Mouse (Mus musculus) retina, embryonic 14.5 days (tissue): ENCODE measurements at regions not wholly inside any gene's neighbourhood (a gene's known extent, or its start where the extent isn't known, plus 50 kb on each side); places are given as distances from the start of the nearest gene placed in this dataset.

Experiments
- DNase-seq: peaks from one replicate; pipeline ENCODE4 v3.0.0-alpha.2; 2015; ENCODE audit warnings: low spot score

DNA sequence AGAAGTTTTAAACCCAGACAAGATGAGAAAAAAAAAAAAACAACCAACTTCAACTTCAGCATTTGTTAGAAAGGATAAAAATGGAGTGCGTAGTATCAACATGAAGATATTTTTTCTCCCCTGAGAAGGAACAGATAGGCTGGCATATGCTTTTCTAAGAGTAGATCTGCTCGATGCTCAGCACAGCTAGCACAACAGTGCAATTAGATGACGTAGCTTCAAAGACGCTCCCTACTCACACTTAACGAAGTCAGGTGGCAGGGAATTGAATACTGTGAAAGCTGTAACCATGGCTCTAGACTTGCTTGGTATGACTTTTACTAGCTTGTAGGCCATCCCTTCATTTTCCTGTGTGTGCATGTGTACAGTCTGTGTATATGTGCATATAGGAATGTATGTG lies 299.5 kb downstream of the Tmem182 start:
- DNase-seq, result no peak

DNA sequence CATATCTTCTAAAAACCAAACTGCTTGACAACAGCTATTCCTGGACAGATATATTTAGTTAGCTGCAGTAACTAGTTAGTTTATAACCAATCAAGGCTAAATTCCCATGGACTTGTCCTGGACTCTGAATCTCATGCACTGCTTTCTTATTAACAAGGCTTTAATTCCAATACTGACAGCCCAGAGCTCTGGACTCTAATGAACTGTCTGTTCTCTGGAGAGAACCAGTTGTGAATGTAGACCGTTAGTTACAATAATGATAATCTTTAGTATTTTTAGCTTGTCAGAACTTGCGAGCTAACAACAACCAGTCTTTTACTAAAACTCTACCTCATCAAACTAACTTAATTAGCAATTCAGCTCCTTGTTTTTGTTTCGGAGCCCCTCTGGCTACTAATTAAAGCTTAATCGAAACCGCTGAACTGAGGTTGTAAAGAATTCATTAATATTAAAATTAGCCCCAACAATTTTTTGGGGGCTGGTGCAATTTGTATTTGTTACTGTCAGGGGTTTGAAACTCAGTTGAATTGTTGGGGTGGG lies 316.3 kb downstream of the Tmem182 start:
- peak; percentile 11 for DNase-seq

DNA sequence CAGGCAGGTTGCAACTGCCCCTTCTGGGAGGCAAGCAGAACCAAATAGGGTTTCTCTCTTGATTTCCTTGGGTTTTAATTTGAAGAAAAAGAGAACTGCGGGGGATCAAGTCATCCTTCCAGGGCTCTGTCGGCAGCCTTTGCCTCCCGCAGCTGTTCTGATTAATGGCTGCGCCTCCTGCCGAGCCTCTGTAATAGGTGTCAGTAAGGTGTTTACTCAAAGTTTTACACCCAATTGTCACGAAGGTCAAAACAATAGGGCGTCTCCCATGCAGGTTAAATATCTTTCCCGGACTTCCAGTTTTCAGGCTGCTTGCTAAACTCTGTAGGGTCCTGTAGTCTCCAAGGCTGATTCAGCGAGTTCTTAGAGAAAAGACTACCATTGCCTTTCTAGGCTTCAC lies 326.0 kb downstream of the Tmem182 start:
- DNase-seq, result peak; percentile 5

DNA sequence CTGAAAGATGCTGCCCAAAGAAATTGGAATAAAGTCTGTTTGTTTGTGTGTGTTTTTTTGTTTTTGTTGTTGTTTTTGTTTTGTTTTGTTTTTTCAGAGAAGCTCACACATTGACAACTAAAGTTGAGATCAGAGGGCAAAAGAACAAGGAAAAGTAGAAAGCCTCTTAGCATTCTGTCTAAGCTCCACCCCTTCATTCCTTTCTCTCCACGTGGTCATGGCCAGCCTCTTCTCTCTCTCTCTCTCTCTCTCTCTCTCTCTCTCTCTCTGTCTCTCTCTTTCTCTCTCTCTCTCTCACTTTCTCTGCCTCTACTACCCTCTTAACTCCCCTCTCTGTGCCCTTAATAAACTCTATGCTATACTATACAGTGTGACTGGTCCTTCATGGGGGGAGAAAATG lies 327.7 kb downstream of the Tmem182 start:
- DNase-seq, result no peak

DNA sequence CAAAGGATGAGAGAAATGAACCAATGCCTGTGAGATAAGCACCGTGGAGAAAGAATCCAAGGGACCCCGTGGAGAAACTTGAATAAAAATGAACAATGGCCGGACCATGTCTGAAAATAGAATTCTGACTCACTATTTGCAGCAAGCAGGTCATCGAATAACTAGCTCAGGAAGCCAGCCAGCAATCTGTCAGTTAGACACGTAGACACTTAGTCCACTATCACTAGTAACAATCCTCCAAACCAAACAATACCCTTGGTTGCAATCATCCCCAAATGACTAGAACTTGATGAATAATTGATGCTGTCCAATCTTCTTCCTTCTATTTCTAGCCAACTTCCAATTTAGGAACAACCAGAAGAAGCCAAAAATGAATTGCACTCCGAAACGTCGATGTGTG lies 328.5 kb downstream of the Tmem182 start:
- DNase-seq, result no peak

DNA sequence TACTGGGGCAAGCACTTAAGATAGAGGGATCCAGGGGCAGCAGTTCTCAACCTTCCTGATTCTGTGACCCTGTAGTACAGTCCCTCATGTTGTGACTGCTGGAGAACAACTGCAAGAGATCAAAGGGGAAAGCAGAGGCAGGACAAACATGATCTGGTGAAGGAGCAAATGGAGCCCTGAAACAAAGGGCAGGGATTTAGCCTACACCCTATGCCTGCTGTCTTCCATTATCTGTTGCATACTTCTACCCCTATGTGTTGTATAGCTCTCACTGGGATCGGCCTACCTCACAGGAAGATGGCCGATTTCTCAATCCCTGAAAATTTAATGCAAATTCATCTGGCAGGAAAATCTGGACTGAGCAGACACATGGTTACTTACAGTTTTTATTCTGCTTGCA lies 334.3 kb downstream of the Tmem182 start:
- DNase-seq, result no peak

DNA sequence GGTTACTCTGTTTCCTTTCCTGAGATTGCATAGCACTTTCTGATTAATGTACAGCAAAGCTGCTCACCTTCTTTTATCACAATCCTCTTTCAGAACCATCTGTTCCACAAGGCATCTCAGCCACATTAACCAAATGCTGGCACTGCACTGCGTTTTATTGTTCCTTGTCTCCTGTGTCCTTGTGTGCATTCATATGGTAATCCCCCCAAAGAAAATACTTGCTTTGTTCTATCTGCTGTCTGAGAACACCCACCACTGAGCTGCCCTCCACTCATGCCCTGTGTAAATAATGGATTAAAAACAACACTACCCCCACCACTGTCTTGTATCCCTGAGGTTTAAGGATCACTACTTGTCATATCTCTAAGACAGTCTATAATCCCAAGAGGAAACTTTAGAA lies 335.1 kb downstream of the Tmem182 start:
- DNase-seq, result no peak

DNA sequence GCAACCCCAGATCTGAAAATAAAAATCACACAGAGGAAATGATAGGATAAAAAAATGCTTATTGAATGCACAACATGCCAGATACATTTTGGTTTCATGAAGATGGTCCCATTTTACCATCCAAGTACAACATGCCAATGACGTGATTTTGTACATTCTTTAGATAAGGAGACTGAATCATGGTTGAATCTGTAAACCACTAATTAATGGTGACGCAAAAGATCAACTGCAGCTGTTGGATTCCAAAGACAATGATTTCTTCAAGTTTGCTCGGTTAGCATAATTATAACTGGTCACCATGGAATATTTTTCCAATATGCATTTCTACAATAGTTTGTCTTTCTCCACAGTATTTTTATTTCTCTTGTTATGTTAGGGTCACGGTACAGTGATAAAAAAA lies 336.6 kb downstream of the Tmem182 start:
- no peak for DNase-seq

DNA sequence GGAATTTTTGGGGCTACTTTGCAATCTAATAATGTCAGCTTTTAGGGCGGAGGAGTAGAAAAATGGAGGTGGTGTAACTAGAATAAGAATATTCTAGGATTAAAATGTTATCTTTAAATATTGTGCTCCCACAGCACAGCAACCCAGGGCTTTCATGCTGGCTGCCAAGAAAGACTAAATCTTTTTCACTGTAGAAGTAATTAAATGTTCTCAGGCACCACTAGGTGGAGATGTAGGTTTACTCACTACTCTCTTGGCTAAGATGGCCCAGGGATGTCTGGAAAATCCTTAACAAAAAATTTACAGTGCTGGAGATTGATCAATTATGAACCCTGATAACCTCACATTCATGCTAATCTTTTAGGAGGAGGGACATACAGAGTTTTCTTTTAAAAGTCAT lies 347.1 kb downstream of the Tmem182 start:
- DNase-seq, result peak; percentile 83

DNA sequence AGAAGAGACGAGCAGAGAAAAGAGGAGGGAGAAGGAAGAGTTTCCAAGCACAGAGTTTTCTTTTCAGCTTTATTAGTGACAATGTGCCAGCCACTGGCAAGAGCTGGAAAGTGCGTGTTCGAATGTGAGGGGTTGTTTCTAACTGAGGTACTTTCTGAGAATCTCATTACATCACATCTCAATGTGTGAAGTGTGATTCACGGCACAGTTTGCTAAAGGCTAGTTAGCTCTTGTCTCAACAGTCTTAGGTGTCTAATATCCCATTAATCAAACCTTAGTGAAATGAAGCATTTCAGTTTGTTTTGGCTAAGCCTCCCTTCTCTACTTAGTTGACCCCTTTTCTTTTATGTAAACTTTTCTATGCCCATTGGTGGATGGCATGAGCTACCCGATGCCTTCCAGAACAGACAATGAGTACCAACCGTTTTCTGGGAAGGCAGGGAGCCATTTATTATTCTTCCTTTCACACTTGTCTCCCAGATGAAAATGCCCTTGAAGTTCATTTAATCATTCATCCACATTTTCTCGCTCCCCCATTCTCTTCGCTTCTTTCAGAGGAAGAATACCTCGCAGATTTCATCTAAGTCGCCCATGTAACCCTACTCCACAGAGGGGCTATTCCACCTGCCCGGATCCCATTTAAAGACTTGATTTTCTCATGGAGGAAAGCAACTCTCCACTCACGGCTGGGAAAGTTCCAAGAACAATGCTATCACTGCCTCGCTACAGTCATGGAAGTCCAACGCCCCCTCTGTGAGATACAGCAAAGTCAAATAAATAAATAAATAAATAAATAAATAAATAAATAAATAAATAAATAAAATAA lies 348.0 kb downstream of the Tmem182 start:
- no peak for DNase-seq

DNA sequence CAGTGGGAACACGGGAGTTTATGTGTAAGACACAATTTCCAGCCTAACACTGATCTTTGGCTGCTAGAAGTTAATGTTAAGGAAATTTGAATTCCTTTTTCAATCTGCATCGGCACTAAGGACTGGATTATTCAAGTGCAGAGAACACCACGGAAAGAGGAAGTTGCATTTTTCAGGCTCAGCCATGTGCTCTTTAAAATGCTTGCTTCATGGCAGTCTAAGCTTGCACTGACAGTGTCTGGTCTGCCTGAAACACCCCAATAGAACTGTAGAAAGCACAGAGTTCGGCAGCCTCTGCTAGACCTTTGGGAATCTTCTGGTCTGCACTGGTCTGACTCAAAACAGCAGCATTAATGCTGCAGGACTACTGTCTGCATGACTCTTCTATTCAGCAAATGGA lies 348.8 kb downstream of the Tmem182 start:
- DNase-seq, result no peak

DNA sequence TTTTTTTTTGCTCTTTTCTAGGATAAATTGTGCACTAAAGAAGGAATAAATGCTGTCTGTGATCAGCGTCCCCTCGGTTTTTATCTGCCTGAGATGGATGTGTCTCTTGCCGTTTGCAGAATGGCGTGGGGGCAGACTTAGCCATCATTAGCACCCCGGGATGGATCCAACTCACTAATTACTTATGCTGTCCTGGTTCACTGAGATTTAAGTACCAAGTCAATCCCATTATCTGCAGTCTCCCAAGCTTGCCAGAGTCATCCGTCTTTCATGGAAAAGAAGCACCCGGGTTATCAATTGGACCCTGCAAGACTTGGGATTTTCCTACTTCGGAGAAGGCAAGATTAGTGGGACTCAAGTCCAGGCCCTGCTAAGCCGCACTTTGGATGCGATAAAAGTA lies 351.5 kb downstream of the Tmem182 start:
- peak; percentile 54 for DNase-seq

DNA sequence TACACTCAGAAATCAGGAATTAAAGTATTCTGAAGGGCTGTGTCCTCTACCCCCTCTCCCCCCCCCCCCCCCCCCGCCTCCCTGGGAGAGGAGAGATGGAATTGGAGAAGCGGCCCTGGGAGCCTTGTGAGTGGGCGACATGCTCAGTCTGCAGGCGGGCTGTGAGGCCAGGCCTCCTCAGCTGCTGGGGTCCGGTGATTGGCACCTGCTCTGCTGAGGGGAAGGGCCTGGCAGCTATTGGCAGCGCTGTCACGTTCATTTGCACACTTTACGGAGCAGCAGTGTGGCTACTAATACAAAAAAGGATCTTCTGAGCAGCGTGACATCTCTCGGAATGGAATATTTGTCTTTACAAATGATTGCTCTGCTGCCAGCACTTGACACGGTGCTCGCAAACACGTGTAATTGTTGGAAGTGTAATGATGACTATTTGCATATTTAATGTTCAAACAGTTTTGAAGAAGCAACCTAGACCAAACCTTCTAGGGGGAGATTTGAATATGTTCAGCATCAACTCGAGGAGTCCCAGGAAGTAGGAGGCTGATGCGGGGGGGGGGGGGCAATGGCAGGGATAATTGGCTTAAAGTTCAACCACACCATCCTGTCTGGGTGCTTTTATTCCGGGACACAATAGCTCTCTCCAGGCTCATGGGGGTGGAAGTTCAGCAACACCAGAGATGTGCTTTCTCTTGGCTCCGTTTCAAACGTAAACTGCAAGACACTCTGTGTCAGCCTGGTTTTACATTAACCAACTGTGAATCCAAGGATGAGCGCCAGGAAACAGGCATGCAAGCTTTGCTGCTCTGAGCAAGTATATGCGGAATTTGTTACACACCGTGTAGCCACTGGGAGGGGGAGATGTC lies 352.5 kb downstream of the Tmem182 start:
- DNase-seq, result peak; percentile 63

DNA sequence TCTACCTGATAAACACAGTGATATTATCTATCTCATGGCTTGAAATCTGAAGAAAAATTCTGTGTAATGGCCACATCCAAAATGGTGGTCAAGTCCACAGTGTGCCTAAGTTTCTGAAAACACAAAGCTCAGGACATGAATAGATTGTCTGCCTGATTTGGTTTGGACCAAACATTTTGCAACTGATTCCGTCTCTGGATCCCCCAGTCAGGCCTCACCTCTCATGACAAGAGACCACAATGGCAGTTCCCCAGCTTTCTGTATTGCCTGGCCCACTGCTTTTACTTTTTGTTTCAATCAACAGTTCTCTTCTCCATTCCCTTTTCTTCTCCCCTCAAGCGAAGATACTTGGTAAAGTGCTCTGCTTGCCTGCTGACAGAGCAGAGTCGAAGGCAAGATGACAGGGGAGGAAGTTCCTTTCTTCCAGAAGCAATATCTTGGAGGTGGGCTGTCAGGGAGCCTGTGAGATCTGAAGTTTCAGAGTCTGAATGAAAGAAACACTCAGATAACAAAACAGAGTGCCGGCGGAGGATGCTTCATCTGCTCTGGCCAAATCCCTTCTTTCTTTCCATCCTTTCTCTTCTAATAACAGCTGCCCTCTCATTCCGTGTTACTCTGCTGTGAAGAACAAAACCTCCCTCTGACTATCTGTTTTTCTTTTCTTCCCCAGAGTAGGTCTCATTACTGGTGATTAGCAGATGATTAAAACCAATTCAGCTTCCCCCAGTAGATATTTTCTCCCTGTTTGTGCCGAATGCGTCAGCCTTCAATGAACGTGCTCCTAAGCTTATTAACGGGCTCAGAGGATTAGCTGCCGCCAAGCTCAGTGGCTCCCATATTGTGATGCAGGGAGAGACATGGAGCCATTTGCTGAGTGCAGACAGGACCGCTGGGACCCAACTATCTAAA lies 360.7 kb downstream of the Tmem182 start:
- peak; percentile 52 for DNase-seq

DNA sequence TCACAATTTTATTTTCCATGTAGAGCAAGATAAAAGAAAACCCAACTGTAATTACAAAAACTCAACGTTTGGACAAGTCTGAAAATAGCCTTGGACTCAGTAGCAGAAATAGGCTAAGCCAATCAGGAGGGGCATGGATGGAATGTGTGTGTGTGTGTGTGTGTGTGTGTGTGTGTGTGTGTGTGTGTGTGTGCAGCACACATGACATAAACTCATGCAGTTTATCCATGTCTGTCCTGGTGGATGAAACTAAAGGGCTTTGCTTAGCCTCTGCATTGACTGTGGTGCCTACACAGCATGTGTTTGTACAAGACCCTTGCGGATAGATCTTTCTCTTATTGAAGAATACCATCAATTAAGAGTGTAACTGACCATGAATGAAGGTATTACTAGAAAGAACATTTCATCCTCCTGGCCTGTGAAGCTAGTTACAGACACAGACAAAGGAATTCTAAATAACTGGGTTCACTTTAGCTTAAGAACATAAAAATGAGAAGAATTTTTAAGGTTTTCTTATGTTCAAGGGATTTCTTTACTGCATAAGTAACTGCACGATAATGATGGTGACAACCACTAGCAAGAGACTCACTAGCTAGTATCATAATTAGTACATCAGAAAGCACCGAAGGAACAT lies 361.5 kb downstream of the Tmem182 start:
- no peak for DNase-seq

DNA sequence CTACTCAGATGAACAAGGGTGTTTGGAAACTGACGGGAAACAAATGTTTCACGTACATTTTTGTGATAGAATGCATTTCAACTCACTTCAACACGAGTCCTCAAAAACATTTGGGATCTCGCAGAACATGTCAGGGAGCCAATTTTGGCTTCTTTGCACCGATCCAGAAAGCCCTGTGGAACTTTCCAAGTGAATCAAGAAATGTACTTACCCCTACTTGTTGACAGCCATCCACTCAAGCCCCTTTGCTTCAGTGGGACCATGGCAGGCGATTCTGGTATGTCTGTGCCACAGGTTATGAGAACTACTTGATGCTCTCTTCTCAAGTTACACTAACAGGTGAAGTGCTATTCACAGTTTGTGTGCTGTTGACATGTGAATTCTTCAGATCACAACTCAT lies 381.6 kb downstream of the Tmem182 start:
- no peak for DNase-seq

DNA sequence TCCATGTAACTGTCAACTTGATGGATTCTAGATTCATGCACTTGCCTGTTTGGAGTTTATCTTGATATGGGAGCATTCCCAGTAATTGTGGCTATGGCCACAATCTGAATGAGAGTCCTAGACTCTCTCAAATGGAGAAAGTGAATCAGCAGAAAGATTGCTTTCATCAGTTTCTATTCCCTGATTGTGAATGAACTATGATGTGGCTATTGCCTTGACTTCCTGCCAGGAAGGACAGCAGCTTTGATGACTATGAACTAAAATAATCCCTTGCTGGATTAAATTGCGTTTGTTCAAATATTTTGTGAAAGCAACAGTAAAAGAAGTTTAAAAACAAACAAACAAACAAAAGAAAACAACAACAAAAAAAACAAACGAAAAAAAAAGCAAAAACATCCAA lies 407.5 kb downstream of the Tmem182 start:
- DNase-seq, result no peak

DNA sequence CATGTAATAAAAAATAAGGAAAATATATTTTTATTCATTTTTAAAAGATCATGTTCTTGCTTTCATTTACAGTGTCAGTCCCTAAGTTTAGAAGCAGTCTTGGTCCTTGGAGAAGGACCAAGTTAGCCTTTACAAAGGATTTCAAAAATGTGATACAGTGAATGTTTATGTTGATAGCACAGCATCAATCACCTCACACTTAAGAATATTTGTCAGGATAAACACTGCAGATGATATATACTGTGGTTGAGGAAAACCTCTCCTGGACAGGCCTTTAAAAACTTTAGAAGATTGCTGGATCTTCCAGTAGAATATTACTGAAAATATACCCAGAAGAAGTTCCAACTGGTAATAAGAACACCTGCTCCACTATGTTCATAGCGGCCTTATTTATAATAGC lies 420.4 kb downstream of the Tmem182 start:
- DNase-seq, result no peak

DNA sequence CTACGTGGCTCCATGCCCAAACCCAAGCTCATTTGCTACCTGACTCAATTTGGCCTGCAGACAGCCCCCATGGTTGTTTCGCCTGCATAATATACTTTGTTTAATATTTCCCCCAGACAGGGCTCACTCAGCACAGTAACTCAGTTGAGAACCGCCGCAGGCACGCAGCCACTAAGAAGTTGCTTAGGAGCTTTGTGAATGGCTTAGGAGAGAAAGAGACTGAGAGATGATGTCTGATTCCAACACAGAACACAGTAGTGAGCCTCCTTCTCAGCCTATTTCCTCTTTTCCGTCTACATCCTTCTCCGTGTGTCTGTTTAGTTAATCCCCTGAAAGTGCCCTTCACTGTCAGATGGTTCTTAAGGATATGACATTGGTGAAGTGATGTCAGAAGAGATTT lies 429.9 kb downstream of the Tmem182 start:
- DNase-seq, result no peak

DNA sequence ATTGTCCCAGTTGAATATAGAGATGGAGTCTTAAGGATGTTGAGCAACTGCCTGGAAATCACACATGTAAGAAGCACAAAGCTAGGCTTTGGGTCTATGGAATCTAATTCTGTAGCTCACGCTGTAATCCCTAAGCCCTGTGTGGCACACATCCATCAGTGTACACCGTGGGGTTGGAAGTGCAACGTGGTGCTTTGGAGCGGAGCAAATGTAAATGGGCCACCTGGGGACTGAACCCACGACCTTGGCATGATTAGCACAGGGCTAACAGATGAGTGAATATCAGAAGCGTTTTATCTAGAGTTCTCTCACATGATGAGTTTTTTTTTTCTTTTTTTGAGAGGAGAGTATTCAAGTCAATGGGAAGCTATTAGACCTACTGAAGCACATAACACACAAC lies 437.6 kb downstream of the Tmem182 start:
- peak; percentile 31 for DNase-seq

DNA sequence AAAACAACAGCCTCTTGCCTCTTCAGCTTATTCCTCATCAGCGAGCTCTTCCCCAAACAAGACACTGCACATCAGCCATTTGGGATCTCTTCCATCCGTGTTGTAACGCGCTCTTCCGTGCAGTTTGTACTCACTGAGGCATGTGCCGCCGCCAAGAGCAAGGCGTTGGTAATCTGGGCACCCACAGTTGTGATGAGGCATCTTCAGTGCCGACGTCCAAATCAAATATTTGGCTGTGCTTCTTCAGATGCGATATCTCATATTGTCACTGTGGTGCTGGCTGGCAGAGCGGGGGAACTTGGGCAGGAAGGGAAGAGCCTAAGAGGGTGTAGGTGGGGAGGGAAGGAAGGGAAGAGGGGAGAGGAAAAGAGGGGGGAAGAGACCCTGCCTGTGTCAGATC lies 439.2 kb downstream of the Tmem182 start:
- DNase-seq, result no peak

DNA sequence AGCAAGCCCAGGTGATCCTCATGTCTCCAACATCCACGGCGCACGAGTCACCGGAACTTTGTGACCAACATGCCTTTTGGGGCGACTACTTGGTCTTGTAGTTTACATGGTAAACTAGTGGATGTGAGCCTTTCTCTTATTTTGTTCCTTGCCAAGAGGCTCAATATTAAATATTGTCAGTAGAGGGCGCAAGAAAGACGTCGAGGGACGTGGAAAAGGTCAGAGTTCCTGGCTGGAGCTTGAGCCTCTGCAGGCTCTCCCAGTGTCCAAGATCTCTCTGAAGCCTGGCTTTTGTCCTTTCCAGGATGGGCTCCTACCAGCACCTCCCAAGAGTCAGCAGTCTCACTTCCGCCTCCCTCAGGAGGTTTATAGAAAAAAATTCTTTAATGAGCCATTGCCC lies 458.8 kb downstream of the Tmem182 start:
- DNase-seq, result peak; percentile 69
